Mouse (Mus musculus) gastrocnemius, adult 2 months (tissue): ENCODE results near the gene Smarcd2. TPM values are rescaled to one million over a fixed set of nuclear protein-coding genes. Genes with fewer than 3 reads are reported as not detected.
A peak's percentile ranks its signal among the peaks of the same experiment; 100 is the strongest.

Source experiments
- DNase-seq: peaks from one replicate; pipeline ENCODE4 v3.0.0; 2022
- H3K27ac ChIP-seq: fragments of 200-600 bp; 2 replicates; pipeline ENCODE4 v1.8.1; 2022; ENCODE audit warnings: mild to moderate bottlenecking
- H3K4me3 ChIP-seq: fragments of 200-600 bp; 2 replicates; pipeline ENCODE4 v1.8.1; 2022; ENCODE audit warnings: mild to moderate bottlenecking, moderate library complexity
- CTCF ChIP-seq: fragments of 200-600 bp; IDR thresholded peaks from 2 replicates; pipeline ENCODE4 v1.8.1; 2022; ENCODE audit warnings: antibody characterized with exemption, mild to moderate bottlenecking, moderate library complexity
- intact Hi-C: fragments of 180-260 bp; cut with DNase I; formaldehyde crosslinking; loops from one replicate; pipeline ENCODE4 v1.15.1; 2025
- total RNA-seq, 2 experiments: library from RNA; stranded (reverse); gene quantifications; 2 replicates each; pipeline ENCODE4 v1.2.3; 2021

The Smarcd2 gene
- total RNA-seq, 2 experiments from 2014 or later: 10.8 to 12.8 TPM

DNA sequence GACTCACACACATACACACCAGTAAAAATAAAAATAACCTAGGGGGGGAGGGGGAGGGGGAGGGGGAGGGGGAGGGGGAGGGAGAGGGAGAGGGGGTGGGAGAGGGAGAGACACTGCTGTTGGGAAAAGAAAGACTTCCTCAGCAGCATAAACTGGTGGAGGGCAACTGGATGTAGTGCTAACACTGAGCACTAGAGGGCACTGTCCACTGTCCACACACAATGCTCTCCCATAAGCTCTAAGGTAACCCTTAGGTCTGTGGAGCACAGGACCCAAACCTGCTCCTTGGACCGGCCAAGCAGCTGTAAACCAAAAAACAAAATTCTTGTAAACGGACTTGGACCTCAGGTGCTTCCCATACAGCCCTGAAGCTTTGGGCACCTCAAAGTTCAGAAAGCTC is 29.9 kb upstream of the Smarcd2 start:
- TF ChIP-seq CTCF: peak; percentile 79
- intact Hi-C loops: loop anchor here (1.0 to 2.0 kb wide), 2 partner anchors 64 to 90 kb away; no protein-coding TSS in a partner anchor
- DNase-seq: peak; percentile 72

DNA sequence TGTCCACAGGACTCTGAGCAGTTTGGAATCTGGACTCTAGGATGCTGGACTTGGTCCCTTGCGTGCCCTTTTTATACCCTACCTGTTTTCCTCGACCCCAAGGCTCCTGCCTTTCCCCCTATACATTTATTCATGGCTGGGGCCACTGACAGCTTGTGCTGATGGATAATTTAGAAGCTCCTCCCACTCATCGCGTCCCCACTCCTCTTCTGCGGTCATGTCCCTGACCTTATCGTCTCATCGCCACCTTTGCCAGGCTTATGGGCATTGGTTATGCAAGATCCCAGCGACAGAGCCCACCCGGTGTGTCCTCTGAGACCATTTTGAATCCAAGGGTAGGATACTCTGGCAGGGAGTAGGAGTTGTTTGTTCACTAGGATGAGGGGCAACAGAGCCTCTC is 29.0 kb upstream of the Smarcd2 start, which contains the start of gene Gh:
Gene Gh, minus strand, starts transcription at position 101 of the 400 bp plus-strand sequence.
- TF ChIP-seq CTCF: no peak
- DNase-seq: peak; percentile 8
- no peak within 1 kb of the TSS for H3K27ac ChIP-seq
- H3K4me3 ChIP-seq: no peak within 1 kb of the TSS
- intact Hi-C loops: loop anchor here (2.0 kb wide), 1 partner anchor 65 kb away; no protein-coding TSS in a partner anchor

More for the DNA sequence above, 29.9 kb upstream of the Smarcd2 start:
- H3K27ac ChIP-seq: no peak overlapping the region
- no peak overlapping the region for H3K4me3 ChIP-seq

DNA sequence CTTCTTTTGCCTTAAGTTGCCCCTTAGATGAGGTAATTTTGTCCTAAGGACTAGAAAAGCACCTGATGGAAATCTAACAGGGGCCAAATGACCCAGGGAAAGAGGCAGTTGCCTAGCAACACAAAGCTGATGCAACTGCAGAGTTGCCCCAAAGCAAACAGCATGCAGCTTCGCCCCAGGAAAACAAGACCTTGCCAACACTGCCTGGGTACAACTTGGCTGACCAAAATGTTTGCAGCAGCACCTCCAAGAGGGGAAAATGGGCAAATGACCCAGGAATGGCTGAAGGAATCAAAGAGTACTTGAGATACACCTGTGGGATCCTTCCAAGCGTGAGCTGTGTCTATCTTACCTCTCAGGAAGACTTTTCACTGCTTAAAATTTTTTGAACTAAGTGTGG is 19.1 kb upstream of the Smarcd2 start:
- TF ChIP-seq CTCF: no peak; the same call in 1 of the 2 replicates
- intact Hi-C loops: no loop called here
- no peak overlapping the region for H3K27ac ChIP-seq
- no peak overlapping the region for H3K4me3 ChIP-seq
- DNase-seq: peak; percentile 7

DNA sequence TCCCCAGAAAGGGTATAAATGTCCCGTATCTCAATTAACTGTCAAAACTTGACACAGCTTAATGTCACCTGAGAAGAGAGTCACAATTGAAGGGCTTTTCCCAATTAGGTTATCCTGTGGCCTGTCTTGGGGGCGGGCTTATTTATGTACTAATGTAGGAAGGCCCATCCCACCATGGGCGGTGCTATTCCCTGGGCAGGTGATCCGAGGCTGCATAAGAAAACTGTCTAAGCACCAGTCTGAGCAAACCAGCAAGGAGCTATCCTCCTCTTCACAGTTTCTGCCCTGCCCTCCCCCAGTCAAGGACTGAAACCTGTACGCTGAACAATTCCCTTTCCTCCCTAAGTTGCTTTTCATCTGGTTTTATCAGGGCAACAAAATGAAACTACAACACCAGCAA is 17.6 kb upstream of the Smarcd2 start:
- Histone ChIP-seq H3K4me3 (no peak overlapping the region), H3K27ac (no peak overlapping the region)
- no peak for TF ChIP-seq CTCF
- intact Hi-C loops: no loop called here
- DNase-seq: peak; percentile 13

DNA sequence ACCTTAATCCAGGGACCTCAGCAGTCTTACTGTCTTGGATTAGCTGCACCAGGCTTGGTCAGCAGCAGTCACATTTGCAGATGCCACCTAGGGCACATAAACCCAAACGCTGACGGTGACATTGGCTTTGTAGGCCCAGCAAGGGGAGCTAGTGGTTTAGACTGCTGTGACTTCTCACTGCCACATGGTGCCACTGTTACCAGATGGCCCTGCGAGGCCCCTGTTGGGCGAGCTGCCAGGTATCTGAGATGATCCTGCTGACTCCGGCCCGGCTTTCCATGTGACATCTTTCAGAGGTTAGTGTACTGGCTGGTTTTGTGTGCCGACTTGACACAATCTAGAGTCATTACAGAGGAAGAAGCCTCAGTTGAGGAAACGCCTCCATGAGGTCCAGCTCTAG is 16.6 kb upstream of the Smarcd2 start:
- Histone ChIP-seq H3K4me3 (no peak overlapping the region), H3K27ac (no peak overlapping the region)
- intact Hi-C loops: no loop called here
- TF ChIP-seq CTCF: peak; percentile 59
- DNase-seq: peak; percentile 87

DNA sequence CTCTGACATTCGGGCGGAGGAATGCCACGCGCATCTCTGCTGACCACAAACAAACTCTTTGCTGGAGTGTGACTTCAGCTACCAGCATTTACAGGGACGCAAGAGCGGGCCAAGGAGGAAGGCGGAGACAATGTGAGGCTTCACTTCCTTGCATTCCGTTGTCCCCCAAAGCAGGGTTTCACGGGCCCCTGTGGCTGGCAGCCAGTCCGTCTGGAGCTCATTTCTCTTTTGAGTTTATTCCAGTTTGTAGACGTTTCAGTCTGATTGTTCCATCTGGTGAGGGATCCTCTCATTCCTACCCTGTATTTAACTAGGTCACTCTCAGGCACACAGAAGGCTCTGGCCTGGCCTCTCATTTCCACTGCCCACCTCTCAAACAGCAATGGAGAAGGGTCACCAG is 14.2 kb upstream of the Smarcd2 start:
- peak; percentile 20 for DNase-seq
- intact Hi-C loops: no loop called here
- no peak for TF ChIP-seq CTCF
- H3K4me3 ChIP-seq: no peak overlapping the region
- H3K27ac ChIP-seq: peak overlapping the region; percentile 43

DNA sequence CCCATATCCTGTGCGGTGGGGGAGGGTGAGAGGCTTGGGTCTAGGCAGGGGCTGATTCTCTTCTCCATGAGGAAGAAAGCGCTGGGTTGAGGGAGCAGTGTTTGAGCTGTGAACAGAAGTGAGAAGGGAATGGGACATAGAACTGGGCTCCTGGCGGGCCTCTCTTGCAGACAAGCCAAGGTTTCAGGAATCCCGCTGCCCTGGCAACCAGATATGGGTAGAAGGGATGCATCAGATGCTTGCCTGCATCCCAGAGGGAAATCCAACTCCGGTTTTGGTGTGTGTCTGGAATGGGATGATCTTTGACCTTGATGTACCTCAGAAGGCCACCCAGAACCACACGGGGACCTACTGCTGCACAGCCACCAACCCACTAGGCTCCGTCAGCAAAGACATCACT is 13.4 kb upstream of the Smarcd2 start:
- no peak for DNase-seq
- intact Hi-C loops: no loop called here
- no peak for TF ChIP-seq CTCF
- Histone ChIP-seq H3K4me3 (no peak overlapping the region), H3K27ac (no peak overlapping the region)

DNA sequence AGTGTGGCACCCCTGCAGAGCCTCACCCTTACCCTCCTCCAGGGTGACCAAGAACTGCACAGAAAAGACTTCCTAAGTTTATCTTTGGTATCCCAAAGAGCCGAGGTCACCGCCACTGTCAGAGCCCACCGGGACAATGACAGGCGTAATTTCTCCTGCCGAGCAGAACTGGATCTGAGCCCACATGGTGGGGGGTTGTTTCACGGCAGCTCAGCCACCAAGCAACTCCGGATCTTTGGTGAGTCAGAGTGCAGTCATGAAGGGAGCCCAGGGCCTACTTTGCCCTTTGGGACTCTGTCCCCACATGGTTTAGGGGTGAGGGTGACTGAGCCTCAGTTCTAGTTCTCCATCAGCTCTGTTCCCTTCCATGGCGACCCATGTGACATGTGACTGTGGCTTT is 11.4 kb upstream of the Smarcd2 start:
- intact Hi-C loops: no loop called here
- no peak for TF ChIP-seq CTCF
- Histone ChIP-seq H3K4me3 (no peak overlapping the region), H3K27ac (no peak overlapping the region)
- peak; percentile 10 for DNase-seq

DNA sequence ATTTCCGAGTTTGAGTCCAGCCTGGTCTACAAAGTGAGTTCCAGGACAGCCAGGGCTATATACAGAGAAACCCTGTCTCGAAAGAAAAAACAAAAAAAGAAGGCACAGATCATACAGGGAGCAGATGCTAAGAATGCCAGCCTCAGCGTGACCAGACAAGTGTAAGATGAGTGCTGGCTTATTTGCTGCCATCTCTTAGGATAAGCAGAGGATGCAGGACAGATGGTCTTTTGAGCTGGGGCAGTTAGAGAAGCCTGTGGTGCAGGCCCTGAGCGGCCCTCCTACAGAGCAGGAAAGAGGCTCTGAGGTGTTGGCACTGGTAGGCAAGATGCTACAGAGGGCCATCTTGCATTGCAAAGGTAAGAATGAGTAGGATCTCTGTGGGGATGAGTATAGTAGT is 10.6 kb upstream of the Smarcd2 start:
- intact Hi-C loops: no loop called here
- no peak overlapping the region for H3K27ac ChIP-seq
- no peak for TF ChIP-seq CTCF
- H3K4me3 ChIP-seq: no peak overlapping the region
- DNase-seq: no peak

DNA sequence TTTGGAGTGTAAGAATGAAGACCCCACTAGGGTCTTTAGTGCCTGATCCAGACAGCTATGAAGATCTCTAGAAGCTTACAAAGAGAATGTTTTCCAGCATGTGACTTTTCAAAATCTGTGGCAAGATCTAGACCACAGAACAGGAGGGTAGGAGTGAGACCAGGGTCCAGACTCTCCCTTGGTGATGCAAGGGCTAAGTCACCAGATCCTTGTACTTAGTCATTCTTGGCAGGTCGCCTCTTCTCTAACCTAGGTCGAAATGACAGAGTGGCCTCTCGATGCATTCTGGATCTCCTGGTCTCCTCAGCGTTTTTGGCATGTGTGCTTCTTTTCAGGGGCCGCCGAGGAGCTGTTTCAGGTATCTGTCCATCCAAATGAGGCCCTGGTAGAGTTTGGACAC is 9.7 kb upstream of the Smarcd2 start:
- peak; percentile 6 for DNase-seq
- intact Hi-C loops: no loop called here
- no peak overlapping the region for H3K4me3 ChIP-seq
- TF ChIP-seq CTCF: no peak
- no peak overlapping the region for H3K27ac ChIP-seq

DNA sequence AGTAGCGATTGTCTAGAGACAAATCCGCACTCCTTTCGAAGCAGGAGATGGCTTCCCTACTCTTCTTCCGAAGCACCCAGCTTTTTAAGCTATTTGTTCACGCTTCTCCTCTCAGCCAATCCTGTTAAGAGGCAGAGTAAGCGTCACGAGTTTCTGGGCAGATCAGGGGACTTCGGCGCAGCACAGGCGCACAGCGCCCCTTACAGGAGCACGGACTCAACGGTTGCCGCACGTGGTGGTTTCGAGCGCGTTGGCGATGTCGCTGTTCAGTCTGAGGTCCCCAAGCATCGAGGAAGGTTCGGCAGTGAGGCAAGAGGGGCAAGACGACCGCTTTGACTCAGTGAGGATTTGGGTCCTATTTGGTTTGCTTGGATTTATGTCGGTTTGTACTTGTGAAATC is 3.7 kb upstream of the Smarcd2 start, which contains the start of gene Tcam1:
Gene Tcam1, plus strand, starts transcription at position 219 of the 400 bp plus-strand sequence.
- peak within 1 kb of the TSS; percentile 61 for H3K4me3 ChIP-seq
- DNase-seq: peak; percentile 94
- peak; percentile 93 for TF ChIP-seq CTCF
- peak within 1 kb of the TSS; percentile 56 for H3K27ac ChIP-seq
- intact Hi-C loops: loop anchor here (1.0 to 10.0 kb wide), 2 partner anchors 20 to 208 kb away; partner anchors contain the start of genes Ern1, Ftsj3 and Psmc5

DNA sequence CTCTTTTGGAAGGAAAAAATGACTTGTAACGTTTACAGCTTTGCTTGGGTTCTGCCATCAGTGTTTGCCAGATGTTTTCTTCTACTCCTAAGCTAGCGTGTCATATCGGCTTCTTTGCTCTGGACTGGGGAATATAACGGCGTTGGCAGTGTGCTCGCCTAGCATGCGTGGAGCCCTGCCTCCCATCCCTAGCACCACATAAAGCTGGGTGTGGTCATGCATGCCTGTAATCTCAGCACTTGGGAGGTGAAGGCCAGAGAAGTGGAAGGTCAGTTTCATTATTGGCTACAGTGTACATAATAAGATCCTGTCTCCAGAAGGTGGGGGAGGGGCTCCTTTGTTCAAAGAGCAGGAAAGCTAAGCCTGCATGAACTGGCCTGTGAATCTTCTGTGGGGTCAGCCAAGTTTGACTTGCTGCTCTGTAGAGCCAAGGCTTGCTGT is 2.2 kb upstream of the Smarcd2 start:
- no peak for TF ChIP-seq CTCF
- Histone ChIP-seq H3K27ac (peak overlapping the region; percentile 99), H3K4me3 (no peak overlapping the region)
- DNase-seq: no peak
- intact Hi-C loops: loop anchor here (5.0 to 10.0 kb wide), 2 partner anchors 58 to 210 kb away; partner anchors contain the start of genes Ccdc47, Ddx42 and Ern1

DNA sequence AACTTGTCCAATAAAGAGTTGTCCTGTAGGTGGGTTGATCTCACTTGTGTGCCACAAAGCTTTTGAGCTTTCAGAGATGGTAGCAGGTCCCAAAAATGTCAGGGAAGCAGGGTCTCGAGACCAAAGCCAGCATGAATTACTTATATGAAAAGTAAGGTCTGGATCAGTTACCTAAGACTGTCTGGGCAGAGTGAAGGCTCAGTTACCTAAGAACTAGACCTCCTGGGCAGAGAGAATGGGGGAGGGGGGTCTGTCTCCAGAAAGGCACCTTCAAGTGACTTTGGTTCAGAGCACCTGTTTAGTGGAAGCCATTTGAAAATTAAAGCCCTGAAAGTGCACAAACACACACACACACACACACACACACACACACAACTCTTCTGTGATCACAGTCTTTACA is 1.6 kb upstream of the Smarcd2 start:
- no peak overlapping the region for H3K4me3 ChIP-seq
- intact Hi-C loops: loop anchor here (5.0 to 10.0 kb wide), 2 partner anchors 57 to 210 kb away; partner anchors contain the start of genes Ccdc47, Ddx42 and Ern1
- peak overlapping the region; percentile 99 for H3K27ac ChIP-seq
- no peak for TF ChIP-seq CTCF
- peak; percentile 5 for DNase-seq

DNA sequence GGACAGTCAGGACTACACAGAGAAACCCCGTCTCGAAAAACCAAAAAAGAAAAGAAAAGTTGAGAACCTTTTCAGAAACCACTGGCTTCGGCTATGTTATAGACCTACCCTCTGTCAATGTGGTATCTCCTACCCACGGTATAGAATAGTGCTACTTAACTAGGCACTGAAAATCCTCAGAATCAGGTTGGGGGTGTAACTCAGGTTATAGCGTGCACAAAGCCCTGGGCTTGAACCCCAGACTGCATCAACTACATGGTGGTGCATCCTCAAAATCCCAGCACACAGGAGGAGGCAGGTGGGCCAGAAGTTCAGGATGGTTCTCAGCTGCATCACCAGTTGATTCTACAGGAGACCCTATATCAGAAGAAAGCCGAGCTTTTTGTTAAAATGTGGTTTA is 1.0 kb upstream of the Smarcd2 start:
- Histone ChIP-seq H3K4me3 (peak overlapping the region; percentile 99), H3K27ac (peak overlapping the region; percentile 99)
- DNase-seq: peak; percentile 10
- no peak for TF ChIP-seq CTCF
- intact Hi-C loops: loop anchor here (5.0 to 10.0 kb wide), 2 partner anchors 57 to 211 kb away; partner anchors contain the start of genes Ccdc47, Ddx42 and Ern1
